Mouse (Mus musculus): ENCODE measurements around the gene Rgs9bp.
A peak's percentile ranks its signal among the peaks of the same experiment; 100 is the strongest.

- TF ChIP-seq POLR2A (IDR thresholded peaks at IDR 0.05; ENCODE audit: borderline replicate concordance, low read depth, low read length) (no peak), CTCF (IDR thresholded peaks at IDR 0.05; ENCODE audit: low read depth, low read length) (peak; percentile 94)
Observed at GRCm38 (mm10) chr7:35628496-35628895, 43.1 kb upstream of the Rgs9bp start.
